Mouse (Mus musculus) cerebral cortex, adult 2 months (tissue): ENCODE data around the gene Rbmx2.

Experiments
- WGBS: fragments of 180-500 bp; shearing (Covaris S2); methylation state at CpG from one replicate; pipeline ENCODE4 v1.1.7; 2018; 5-methylcytosine and 5-hydroxymethylcytosine counted together

Rbmx2 gene

GRCm38 (mm10) chrX:48694864-48695371, at the start of gene Rbmx2:
TSS of gene Rbmx2 (plus strand) at chrX:48695004.
- 2% methylated on average over 41 of the region's 42 CpGs for WGBS

- WGBS, result 30% methylated on average over 6 of the region's 6 CpGs
Observed at GRCm38 (mm10) chrX:48666807-48667206, 28.0 kb upstream of the Rbmx2 start.

- WGBS, result 73% methylated on average over 3 of the region's 3 CpGs
Observed at GRCm38 (mm10) chrX:48669588-48669987, 25.2 kb upstream of the Rbmx2 start.

GRCm38 (mm10) chrX:48671714-48672113, 23.1 kb upstream of the Rbmx2 start:
- 72% methylated on average over 3 of the region's 3 CpGs for WGBS

GRCm38 (mm10) chrX:48674171-48674570, 20.6 kb upstream of the Rbmx2 start, which contains the start of gene Gpr119:
TSS of gene Gpr119 (minus strand) at chrX:48674478.
- 55% methylated on average over 4 of the region's 4 CpGs for WGBS

GRCm38 (mm10) chrX:48683451-48683850, 11.4 kb upstream of the Rbmx2 start:
- 9% methylated on average over 3 of the region's 3 CpGs for WGBS

- 77% methylated on average over 5 of the region's 5 CpGs for WGBS
Observed at GRCm38 (mm10) chrX:48683857-48684256, 10.9 kb upstream of the Rbmx2 start.

GRCm38 (mm10) chrX:48694460-48694859, 344 bp upstream of the Rbmx2 start:
- 3% methylated on average over 6 of the region's 6 CpGs for WGBS

GRCm38 (mm10) chrX:48709701-48710100, 14.9 kb downstream of the Rbmx2 start:
- WGBS, result 85% methylated on average over 10 of the region's 10 CpGs

GRCm38 (mm10) chrX:48712846-48713245, 18.0 kb downstream of the Rbmx2 start:
- 98% methylated on average over 8 of the region's 8 CpGs for WGBS

GRCm38 (mm10) chrX:48754710-48755283, 60.0 kb downstream of the Rbmx2 start:
- 68% methylated on average over 2 of the region's 2 CpGs for WGBS
